Mouse (Mus musculus) thymus, postnatal 0 days (tissue): ENCODE measurements around the gene Ccndbp1. TPM values are rescaled to one million over a fixed set of nuclear protein-coding genes. Genes with fewer than 3 reads are reported as not detected.
"Not testable (repeated sequence)": the region's sequence is repeated elsewhere in the genome, so short reads cannot be mapped to it uniquely, and the experiment has no call there.

ENCODE experiments used
- DNase-seq: peaks from one replicate; pipeline ENCODE4 v3.0.0-alpha.2; 2015; ENCODE audit warnings: low spot score
- polyA plus RNA-seq: library from polyadenylated mRNA; unstranded; fragments of >200 nt; fragmentation: Nextera tagmentation; extraction: Ambion mirVana; gene quantifications from 2 replicates; pipeline ENCODE4 v1.2.1, GENCODE M21; 2015

The Ccndbp1 gene
- 81.1 and 85.9 TPM in 2 replicates for polyA plus RNA-seq

DNA sequence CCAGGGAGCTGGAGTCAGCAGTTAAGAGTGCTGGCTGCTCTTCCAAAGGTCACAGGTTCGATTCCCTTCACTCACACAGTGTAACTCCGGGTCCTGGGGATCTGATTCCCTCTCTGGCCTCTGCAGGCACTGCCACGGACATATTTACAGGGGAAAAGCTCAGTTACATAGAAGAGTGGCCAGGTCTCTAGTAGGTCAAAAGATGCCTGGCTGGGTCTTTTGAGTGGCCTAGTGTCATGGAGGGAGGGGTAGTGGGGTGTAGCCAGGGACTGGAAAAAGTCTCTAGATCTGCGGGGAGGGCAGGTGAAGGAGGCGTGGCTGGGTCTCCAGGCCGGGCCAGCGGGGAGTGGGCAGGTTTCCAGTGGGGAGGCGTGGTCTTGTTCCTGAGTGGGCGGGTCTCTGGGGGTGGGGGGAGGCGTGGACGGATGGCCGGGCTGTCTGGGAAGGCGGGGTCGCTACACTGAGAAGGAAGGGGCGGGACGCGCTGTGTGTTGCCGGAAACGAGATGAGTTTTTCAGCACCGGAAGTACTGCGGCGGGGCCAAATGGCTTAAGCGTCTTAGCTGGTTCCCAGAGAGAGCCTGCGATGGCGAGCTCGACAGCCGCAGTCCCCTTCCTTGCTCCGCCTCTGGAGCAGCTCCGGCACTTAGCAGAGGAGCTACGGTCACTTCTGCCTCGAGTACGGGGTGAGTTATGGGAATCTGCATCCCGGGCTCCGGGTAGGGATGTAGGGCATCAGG lies at the start of gene Ccndbp1:
Gene Ccndbp1 (plus strand): TSS at position 479 of the 739 bp plus-strand sequence.
- peak; percentile 94 for DNase-seq

- no peak for DNase-seq
Observed at GRCm38 (mm10) chr2:120959363-120959762, 48.8 kb upstream of the Ccndbp1 start.

DNA sequence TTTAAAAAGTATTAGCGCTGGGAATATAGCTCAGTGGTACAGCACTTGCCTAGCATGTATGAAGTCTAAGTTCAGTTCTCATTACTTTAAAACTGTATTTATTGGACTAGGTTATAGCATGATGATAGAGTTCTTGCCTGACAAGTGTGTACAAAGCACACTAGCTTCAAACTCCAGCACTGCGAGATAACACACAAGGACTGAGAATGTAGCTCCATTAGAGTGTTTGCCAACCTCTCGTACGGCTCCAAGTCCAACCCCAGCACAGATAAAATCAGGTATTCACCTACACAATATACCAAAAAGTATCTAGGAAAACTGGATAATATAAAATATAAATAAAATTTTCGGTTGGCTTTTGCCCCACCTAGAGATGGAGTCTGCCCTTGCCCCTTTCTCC lies 48.4 kb upstream of the Ccndbp1 start:
- DNase-seq, result no peak

DNA sequence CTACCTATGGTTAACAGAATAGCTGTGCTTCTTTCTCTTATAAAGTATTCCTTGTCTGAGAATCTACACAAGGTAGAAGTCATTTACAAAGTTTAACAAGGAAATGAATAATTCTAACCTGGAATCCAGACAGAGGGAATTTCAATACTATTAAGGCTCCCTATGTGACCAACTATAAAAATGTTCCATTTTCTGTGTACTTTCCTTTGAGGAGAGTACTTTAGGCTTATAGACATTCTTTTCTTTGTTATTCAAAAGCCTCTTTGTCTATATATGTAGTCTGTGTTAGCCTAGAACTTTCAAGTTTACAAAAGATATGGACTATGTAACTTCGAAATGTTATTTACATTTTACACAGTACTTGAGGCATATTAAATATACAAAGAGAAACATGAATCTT lies 47.9 kb upstream of the Ccndbp1 start:
- no peak for DNase-seq

GRCm38 (mm10) chr2:120963110-120963509 lies 45.1 kb upstream of the Ccndbp1 start:
- DNase-seq, result no peak

GRCm38 (mm10) chr2:120965486-120965885 lies 42.7 kb upstream of the Ccndbp1 start:
- no peak for DNase-seq

- no peak for DNase-seq
Observed at GRCm38 (mm10) chr2:120970045-120970539, 38.1 kb upstream of the Ccndbp1 start.

- DNase-seq, result peak; percentile 95
Observed at GRCm38 (mm10) chr2:120970559-120971080, 37.6 kb upstream of the Ccndbp1 start, which contains the start of gene Ubr1. Gene Ubr1, minus strand, starts transcription at chr2:120970715.

DNA sequence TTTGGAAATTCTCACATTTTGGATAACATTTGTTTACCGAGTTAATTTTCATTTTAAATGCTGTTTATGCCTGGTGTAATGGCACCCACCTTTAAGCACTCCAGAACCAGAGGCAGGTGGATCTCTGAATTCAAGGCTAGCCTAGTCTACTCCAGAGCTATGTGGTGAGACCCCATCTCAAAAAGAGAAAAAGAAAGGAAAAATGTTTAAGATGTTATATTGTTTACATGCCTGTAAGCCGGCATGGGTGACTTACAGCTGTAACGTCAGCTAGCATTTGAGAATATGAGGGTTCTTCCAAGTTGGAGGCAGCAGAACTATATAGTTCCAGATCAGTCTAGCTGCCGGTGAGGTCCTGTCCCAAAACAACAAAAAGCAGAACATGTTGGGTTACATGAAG lies 36.4 kb upstream of the Ccndbp1 start:
- DNase-seq, result no peak

- not testable (repeated sequence) for DNase-seq
Observed at GRCm38 (mm10) chr2:120972257-120972656, 35.9 kb upstream of the Ccndbp1 start.

DNA sequence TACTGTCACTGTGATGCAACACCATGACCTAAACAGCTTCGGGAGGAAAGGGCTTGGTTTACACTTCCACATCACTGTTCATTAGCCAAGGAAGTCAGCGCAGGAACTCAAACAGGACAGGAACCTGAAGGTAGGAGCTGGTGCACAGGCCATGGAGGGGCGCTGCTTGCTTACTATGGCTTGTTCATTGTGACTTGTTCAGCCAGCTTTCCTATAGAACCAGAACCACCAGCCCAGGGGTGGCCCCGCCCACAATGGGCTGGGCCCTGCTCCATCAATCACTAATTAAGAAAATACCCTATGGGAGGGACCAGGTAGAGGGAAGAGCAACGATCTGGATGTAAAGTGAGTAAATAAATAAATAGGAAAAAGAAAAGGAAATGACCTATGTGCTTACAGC lies 35.2 kb upstream of the Ccndbp1 start:
- no peak for DNase-seq

DNA sequence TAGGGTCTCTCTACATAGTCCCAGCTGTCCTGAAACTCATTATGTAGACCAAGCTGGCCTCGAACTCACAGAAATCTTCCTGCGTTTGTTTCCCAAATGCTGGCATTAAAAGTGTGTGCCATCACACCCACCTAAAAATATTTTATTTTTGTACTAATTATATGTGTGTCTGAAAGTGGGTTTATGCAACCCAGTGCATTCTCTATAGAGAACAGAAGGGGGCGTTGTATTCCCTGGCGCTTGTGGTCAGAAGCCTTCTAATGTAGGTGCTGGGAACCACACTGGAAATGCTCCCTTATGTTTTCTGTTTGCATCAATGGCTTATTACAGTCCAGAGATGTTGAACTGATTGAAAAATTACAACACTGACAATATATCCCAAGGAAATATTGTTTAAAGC lies 31.9 kb upstream of the Ccndbp1 start:
- peak; percentile 20 for DNase-seq

DNA sequence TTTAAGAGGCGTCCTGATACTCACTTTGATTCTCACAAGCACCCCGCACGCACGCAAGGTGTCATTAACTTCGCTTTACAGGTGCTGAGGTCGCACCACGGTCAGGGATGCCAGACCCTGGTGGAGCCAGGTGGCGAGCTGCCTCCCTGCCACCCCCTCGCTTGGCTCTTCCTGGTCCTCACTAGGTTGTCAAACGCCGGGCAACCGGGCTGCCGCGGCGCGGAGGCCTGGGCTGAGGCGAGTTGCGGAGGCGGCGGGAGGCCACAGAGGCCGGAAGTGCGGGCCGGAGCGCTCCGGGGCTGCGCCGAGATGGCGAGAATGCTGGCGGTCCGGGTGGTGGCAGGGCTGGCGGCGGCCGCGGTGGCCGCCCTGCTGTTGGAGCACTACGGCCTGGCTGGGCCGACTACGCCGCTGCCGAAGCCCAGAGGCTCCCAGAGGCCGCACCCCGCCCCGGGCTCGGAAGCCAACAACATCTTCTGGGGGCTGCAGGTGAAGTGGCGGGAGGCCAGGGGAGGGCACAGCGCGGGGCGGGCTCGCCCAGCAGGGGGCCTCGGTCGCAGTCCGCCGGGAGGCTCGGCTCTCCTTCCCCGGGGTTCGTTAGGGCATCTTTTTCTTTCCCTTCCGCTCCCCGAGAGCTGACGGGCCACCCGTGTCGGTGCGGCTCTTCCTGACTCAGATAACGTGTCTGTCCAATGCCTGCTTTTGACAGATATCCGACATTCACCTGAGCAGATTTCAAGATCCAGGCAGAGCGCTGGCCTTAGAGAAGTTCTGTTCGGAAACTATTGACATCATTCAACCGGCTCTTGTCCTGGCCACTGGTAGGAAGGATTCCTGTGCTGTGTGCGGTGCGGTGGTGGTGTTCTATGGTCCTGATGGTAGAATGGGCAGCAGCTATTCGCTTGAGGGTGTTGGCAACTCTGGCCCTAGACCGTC lies 30.9 kb upstream of the Ccndbp1 start, which contains the start of gene Tmem62:
Gene Tmem62 (plus strand): TSS at position 28 of the 936 bp plus-strand sequence.
- DNase-seq, result peak; percentile 68

GRCm38 (mm10) chr2:120977926-120978692 lies 30.1 kb upstream of the Ccndbp1 start:
- DNase-seq, result no peak

DNA sequence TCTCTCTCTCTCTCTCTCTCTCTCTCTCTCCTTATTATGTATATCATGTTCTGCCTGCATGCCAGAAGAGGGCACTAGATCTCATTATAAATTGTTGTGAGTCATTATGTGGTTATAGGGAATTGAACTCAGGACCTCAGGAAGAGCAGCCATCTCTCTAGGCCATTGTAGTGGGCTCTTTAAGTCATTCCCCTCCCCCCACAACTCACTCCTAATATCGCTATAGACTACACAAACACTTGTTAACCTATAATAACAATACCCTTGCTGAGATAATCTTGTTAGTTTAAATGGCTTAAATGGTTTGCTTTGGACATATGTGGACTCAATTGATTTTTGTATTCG lies 29.5 kb upstream of the Ccndbp1 start:
- DNase-seq, result peak; percentile 29

- DNase-seq, result no peak
Observed at GRCm38 (mm10) chr2:120979819-120980218, 28.4 kb upstream of the Ccndbp1 start.

GRCm38 (mm10) chr2:120980861-120981260 lies 27.3 kb upstream of the Ccndbp1 start:
- DNase-seq, result no peak

DNA sequence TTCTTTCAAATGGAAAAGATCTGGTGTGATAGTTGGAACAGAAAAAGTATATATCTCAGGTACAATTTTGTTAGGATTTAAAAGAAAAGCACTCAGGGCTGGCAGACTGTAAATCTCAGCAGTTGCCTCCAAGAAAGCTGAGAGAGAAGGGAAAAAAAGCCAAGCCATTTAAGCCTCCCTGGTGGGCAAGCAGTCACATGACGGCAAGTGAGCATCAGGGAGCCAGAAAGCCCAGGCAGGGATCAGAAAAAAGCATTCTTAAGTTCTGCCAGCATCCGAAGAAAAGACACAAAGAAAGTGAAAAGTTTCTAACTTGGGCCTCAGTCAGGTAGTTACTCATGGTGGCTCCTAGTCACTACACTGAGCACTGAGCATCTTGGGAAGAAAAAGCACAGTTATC lies 24.6 kb upstream of the Ccndbp1 start:
- DNase-seq, result no peak

DNA sequence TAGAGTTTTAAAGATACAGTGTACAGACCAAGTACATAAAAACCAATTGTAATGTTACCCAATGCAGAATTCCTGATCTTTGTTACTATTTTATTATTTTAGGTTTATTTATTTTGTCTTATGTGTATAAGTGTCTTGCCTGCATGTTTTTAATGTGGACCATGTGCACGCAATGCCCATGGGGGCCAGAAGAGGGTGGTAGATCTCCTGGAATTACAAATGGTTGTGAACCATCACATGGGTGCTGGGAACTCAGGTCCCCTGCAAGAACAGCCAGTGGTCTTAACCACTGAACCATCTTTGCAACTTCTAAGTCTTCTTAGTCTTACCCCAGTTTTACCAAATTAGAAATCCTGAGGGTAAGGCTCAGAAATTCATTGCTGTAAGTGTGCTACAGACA lies 23.0 kb upstream of the Ccndbp1 start:
- no peak for DNase-seq

GRCm38 (mm10) chr2:120991196-120991595 lies 17.0 kb upstream of the Ccndbp1 start:
- DNase-seq, result no peak

DNA sequence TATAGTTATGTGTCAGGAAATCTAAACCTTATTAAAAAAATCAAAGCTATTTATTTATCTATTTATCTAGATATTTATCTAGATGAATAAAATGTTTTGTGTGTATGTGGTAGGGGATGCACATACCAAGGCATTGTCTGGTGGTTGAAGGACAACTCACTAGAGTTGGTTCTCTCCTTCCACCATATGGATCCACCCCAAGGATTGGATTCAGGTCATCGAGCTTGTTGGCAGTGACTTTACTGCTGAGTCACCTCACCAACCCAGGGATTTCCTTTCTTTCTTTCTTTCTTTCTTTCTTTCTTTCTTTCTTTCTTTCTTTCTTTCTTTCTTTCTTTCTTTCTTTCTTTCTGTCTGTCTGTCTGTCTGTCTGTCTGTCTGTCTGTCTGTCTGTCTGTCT lies 11.6 kb upstream of the Ccndbp1 start:
- not testable (repeated sequence) for DNase-seq
